Mouse (Mus musculus): ENCODE measurements at regions not wholly inside any gene's neighbourhood (a gene's known extent, or its start where the extent isn't known, plus 50 kb on each side); places are given as distances from the start of the nearest gene placed in this dataset.
A peak's percentile ranks its signal among the peaks of the same experiment; 100 is the strongest.

DNA sequence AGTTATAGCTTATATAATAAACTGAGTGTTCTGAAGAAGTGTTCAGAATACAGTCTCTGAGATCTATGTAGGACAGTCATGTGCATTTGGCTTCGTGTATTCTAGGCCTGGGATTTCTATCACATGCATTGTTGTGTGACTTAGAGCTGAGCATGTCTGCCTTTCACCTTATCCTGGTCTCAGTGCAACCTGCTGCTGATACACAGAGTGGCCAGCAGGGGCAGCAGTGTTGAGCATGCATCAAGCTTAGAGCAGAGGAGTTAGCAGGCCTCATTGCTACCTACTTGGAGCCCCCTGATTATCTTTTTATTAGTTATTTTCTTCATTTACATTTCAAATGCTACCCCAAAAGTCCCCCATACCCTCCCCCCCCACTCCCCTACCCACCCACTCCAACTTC, 229.1 kb upstream of the Camk1g start:
- Histone ChIP-seq H3K27ac (ENCODE audit: low read length) (no peak overlapping the region), H3K9me3 (ENCODE audit: control insufficient read depth, low read length) (no peaks in the 10 kb centered on the region), H3K27me3 (ENCODE audit: control insufficient read depth, insufficient read depth, low read depth, low read length) (no peaks in the 10 kb centered on the region), H3K4me3 (ENCODE audit: low read length) (no peak overlapping the region), H3K4me1 (replicated peaks; ENCODE audit: control insufficient read depth, insufficient read depth, low read length) (no peaks in the 10 kb centered on the region), H3K36me3 (ENCODE audit: control insufficient read depth, insufficient read depth, low read length) (no peaks in the 10 kb centered on the region), H3K9ac (ENCODE audit: low read length) (no peak overlapping the region), H3K4me2 (ENCODE audit: low read depth, low read length) (no peak overlapping the region)
- 40% methylated on average over 1 of the region's 1 CpGs for WGBS
- ATAC-seq (ENCODE audit: low read depth) = no peak

DNA sequence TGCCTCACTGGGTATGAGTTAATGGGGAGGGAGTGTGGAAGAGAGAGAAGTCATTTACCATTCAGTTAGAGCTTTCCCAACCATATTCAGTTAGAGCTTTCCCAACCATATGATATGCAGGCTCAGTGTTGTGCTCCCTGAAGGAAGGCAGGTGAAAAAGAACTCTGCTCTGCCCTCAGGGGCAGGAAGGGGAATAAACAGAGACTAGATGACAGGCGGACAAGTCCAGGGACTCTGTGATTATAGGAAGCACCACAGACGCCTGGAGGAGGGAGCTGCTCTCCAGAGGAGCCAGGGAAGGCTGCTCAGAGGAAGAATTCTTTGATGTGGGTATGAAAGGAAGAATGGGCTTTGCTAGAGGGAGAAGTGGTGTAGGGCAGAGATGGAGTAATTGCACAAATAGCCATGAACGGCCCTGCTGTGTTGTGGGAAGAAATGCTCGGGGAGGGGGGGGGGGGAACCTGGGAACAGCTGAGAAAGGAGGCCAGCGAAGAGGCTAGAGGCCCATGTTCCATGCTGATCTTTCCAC, 220.3 kb upstream of the Camk1g start:
- Histone ChIP-seq H3K4me2 (ENCODE audit: low read depth, low read length) (no peak overlapping the region), H3K27me3 (ENCODE audit: control insufficient read depth, insufficient read depth, low read depth, low read length) (no peaks in the 10 kb centered on the region; the same call in 1 of the 2 replicates), H3K4me1 (replicated peaks; ENCODE audit: control insufficient read depth, insufficient read depth, low read length) (peaks cover 6% of the 10 kb centered on the region; the same call in 1 of the 2 replicates), H3K9me3 (ENCODE audit: control insufficient read depth, low read length) (no peaks in the 10 kb centered on the region), H3K9ac (ENCODE audit: low read length) (no peak overlapping the region), H3K4me3 (ENCODE audit: low read length) (no peak overlapping the region), H3K27ac (ENCODE audit: low read length) (no peak overlapping the region), H3K36me3 (ENCODE audit: control insufficient read depth, insufficient read depth, low read length) (no peaks in the 10 kb centered on the region)
- WGBS = 31% methylated on average over 5 of the region's 5 CpGs
- ATAC-seq (ENCODE audit: low read depth) = no peak

- Histone ChIP-seq H3K27ac (ENCODE audit: low read length) (no peak overlapping the region), H3K27me3 (ENCODE audit: control insufficient read depth, insufficient read depth, low read depth, low read length) (no peaks in the 10 kb centered on the region; the same call in 1 of the 2 replicates), H3K9ac (ENCODE audit: low read length) (no peak overlapping the region), H3K4me3 (ENCODE audit: low read length) (no peak overlapping the region), H3K36me3 (ENCODE audit: control insufficient read depth, insufficient read depth, low read length) (no peaks in the 10 kb centered on the region), H3K4me1 (replicated peaks; ENCODE audit: control insufficient read depth, insufficient read depth, low read length) (peaks cover 6% of the 10 kb centered on the region; the same call in 1 of the 2 replicates), H3K4me2 (ENCODE audit: low read depth, low read length) (no peak overlapping the region), H3K9me3 (ENCODE audit: control insufficient read depth, low read length) (no peaks in the 10 kb centered on the region)
- ATAC-seq (ENCODE audit: low read depth) = peak; percentile 68; the same call in 1 of the 2 replicates
- 22% methylated on average over 12 of the region's 12 CpGs for WGBS
Observed at GRCm38 (mm10) chr1:193588477-193589464, 218.7 kb upstream of the Camk1g start.

GRCm38 (mm10) chr1:193587317-193587716, 217.2 kb upstream of the Camk1g start:
- 76% methylated on average over 2 of the region's 2 CpGs for WGBS
- H3K27ac ChIP-seq (ENCODE audit: low read length) = no peak overlapping the region
- H3K4me1 ChIP-seq (replicated peaks; ENCODE audit: control insufficient read depth, insufficient read depth, low read length) = peaks cover 6% of the 10 kb centered on the region; the same call in 1 of the 2 replicates
- no peak overlapping the region for H3K4me3 ChIP-seq (ENCODE audit: low read length)
- no peaks in the 10 kb centered on the region for H3K9me3 ChIP-seq (ENCODE audit: control insufficient read depth, low read length)
- no peak overlapping the region for H3K4me2 ChIP-seq (ENCODE audit: low read depth, low read length)
- ATAC-seq (ENCODE audit: low read depth) = no peak
- no peaks in the 10 kb centered on the region for H3K36me3 ChIP-seq (ENCODE audit: control insufficient read depth, insufficient read depth, low read length)
- no peaks in the 10 kb centered on the region; the same call in 1 of the 2 replicates for H3K27me3 ChIP-seq (ENCODE audit: control insufficient read depth, insufficient read depth, low read depth, low read length)
- H3K9ac ChIP-seq (ENCODE audit: low read length) = no peak overlapping the region

DNA sequence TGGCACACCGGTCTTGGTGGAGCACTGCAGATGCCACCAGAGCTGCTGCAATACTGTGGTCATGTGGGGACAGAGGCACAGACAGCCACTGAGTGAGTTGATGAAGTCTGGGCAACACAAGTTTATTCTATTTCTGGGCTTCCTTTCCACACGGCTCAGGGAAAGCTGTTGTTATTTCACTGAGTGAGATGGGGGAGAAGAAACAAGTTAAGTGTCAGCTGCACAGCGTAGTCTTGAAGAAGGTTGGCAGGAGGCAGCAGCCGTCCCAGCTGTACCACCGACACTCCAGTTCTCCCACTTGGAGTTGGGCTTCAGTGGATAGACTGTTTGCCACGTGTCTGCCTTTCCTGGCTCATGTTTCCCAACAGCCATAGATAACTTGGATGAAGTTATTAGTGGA, 216.8 kb upstream of the Camk1g start:
- 40% methylated on average over 6 of the region's 6 CpGs for WGBS
- no peak overlapping the region for H3K4me3 ChIP-seq (ENCODE audit: low read length)
- no peaks in the 10 kb centered on the region for H3K9me3 ChIP-seq (ENCODE audit: control insufficient read depth, low read length)
- no peak overlapping the region for H3K4me2 ChIP-seq (ENCODE audit: low read depth, low read length)
- H3K27ac ChIP-seq (ENCODE audit: low read length) = no peak overlapping the region
- H3K27me3 ChIP-seq (ENCODE audit: control insufficient read depth, insufficient read depth, low read depth, low read length) = no peaks in the 10 kb centered on the region; the same call in 1 of the 2 replicates
- peaks cover 6% of the 10 kb centered on the region; the same call in 1 of the 2 replicates for H3K4me1 ChIP-seq (replicated peaks; ENCODE audit: control insufficient read depth, insufficient read depth, low read length)
- ATAC-seq (ENCODE audit: low read depth) = peak; percentile 55
- no peaks in the 10 kb centered on the region for H3K36me3 ChIP-seq (ENCODE audit: control insufficient read depth, insufficient read depth, low read length)
- no peak overlapping the region for H3K9ac ChIP-seq (ENCODE audit: low read length)

DNA sequence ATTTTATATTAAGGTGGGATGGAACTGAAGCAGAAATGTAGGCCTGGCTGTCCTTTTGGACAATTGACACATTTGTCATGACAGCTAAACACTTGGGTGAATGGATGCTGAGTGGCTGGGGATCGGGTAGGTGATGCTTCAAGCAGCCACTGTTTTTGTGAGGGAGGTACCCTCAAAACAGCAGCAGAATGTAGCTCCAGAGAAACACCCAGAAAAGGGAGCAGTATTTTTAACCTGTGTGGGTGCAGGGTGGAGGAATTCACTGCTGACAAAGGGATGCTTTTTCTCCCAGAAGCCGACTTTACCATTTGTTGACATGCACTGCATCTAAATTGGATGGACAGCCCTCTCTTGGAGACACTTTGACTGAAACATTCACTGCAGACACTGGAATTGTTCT, 213.7 kb upstream of the Camk1g start:
- no peaks in the 10 kb centered on the region for H3K27me3 ChIP-seq (ENCODE audit: control insufficient read depth, insufficient read depth, low read depth, low read length)
- no peak overlapping the region for H3K4me2 ChIP-seq (ENCODE audit: low read depth, low read length)
- ATAC-seq (ENCODE audit: low read depth) = no peak
- no peak overlapping the region for H3K27ac ChIP-seq (ENCODE audit: low read length)
- no peaks in the 10 kb centered on the region for H3K9me3 ChIP-seq (ENCODE audit: control insufficient read depth, low read length)
- 64% methylated on average over 2 of the region's 2 CpGs for WGBS
- H3K4me1 ChIP-seq (replicated peaks; ENCODE audit: control insufficient read depth, insufficient read depth, low read length) = peaks cover 3% of the 10 kb centered on the region; the same call in 1 of the 2 replicates
- H3K36me3 ChIP-seq (ENCODE audit: control insufficient read depth, insufficient read depth, low read length) = no peaks in the 10 kb centered on the region
- no peak overlapping the region for H3K9ac ChIP-seq (ENCODE audit: low read length)
- H3K4me3 ChIP-seq (ENCODE audit: low read length) = no peak overlapping the region

DNA sequence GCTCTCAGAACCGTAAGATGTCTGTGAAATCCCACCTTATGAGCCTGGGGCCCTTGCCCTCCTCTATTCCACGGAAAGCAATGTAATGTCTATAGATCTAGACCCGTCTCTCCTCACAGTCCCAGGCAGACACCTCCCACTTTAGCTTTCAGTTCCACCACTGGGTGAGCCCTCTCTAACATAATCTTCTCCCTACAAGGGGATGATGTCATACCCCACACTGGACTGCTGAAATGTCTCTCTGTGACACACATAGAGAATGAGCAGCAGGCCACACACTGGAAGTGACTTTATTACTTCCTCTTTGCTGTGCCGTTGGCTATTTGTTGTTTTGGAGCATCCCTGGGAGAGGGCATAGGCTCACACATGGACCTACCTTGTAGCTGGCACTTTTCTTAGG, 210.3 kb upstream of the Camk1g start:
- Histone ChIP-seq H3K4me3 (ENCODE audit: low read length) (no peak overlapping the region), H3K9me3 (ENCODE audit: control insufficient read depth, low read length) (no peaks in the 10 kb centered on the region), H3K4me2 (ENCODE audit: low read depth, low read length) (no peak overlapping the region), H3K27me3 (ENCODE audit: control insufficient read depth, insufficient read depth, low read depth, low read length) (no peaks in the 10 kb centered on the region), H3K36me3 (ENCODE audit: control insufficient read depth, insufficient read depth, low read length) (no peaks in the 10 kb centered on the region), H3K4me1 (replicated peaks; ENCODE audit: control insufficient read depth, insufficient read depth, low read length) (no peaks in the 10 kb centered on the region), H3K27ac (ENCODE audit: low read length) (no peak overlapping the region), H3K9ac (ENCODE audit: low read length) (no peak overlapping the region)
- ATAC-seq (ENCODE audit: low read depth) = no peak
- whole genome bisulfite sequencing = 67% methylated on average over 4 of the region's 4 CpGs

DNA sequence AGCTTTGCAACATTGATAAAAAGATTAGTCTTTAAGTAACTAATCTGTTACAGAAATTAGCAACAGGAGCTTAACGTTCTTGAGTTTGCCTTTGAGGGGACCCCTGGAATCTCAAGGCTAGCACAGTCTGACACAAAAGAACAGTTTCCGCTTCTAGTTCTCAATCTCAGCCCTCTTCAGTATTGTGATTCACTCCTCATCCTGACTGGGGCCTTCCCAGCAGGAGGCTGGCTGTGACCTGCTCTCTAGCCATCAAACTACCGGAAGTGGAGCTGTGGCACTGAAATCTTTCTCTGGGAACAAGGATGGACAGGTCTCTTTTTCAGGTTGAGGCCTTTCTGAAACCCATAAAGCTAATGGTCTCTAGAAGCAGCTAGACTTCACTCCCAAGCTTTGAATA, 209.6 kb upstream of the Camk1g start:
- Histone ChIP-seq H3K4me1 (replicated peaks; ENCODE audit: control insufficient read depth, insufficient read depth, low read length) (no peaks in the 10 kb centered on the region), H3K36me3 (ENCODE audit: control insufficient read depth, insufficient read depth, low read length) (no peaks in the 10 kb centered on the region), H3K4me2 (ENCODE audit: low read depth, low read length) (no peak overlapping the region), H3K27me3 (ENCODE audit: control insufficient read depth, insufficient read depth, low read depth, low read length) (no peaks in the 10 kb centered on the region), H3K9me3 (ENCODE audit: control insufficient read depth, low read length) (no peaks in the 10 kb centered on the region), H3K27ac (ENCODE audit: low read length) (no peak overlapping the region), H3K4me3 (ENCODE audit: low read length) (no peak overlapping the region), H3K9ac (ENCODE audit: low read length) (no peak overlapping the region)
- ATAC-seq (ENCODE audit: low read depth) = no peak
- WGBS = 81% methylated on average over 3 of the region's 3 CpGs

DNA sequence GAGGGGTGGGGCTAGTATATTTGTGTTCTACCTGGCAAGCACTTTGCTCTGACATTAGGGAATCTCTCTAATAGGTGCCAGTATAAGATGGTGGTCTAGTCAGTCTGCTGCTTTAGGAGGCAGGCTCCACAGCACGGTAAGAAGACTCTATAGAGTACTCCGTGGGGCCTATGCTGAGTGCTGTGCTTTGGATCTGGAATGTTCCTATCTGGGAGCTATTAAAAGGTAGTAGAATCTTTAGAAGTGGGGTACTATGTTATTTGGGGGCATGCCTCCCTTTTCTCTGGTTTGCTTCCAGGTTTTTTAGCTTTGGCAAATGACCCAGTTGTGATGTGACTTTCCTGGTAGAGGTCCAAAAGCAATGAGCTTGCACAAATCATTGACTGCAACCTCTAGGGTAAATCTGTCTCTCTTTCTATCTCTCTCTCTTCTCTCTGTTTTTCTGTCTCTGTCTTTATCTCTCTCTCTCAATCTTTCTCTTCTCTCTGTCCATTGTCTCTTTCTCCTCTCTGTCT, 208.6 kb upstream of the Camk1g start:
- Histone ChIP-seq H3K4me3 (ENCODE audit: low read length) (no peak overlapping the region), H3K27ac (ENCODE audit: low read length) (no peak overlapping the region), H3K27me3 (ENCODE audit: control insufficient read depth, insufficient read depth, low read depth, low read length) (no peaks in the 10 kb centered on the region), H3K36me3 (ENCODE audit: control insufficient read depth, insufficient read depth, low read length) (no peaks in the 10 kb centered on the region), H3K4me2 (ENCODE audit: low read depth, low read length) (no peak overlapping the region), H3K9me3 (ENCODE audit: control insufficient read depth, low read length) (no peaks in the 10 kb centered on the region), H3K9ac (ENCODE audit: low read length) (no peak overlapping the region), H3K4me1 (replicated peaks; ENCODE audit: control insufficient read depth, insufficient read depth, low read length) (no peaks in the 10 kb centered on the region)
- WGBS = 78% methylated on average over 2 of the region's 2 CpGs
- ATAC-seq (ENCODE audit: low read depth) = no peak
